Mouse (Mus musculus): ENCODE measurements around the gene Dynlt1b. TPM values are rescaled to one million over a fixed set of nuclear protein-coding genes. Genes with fewer than 3 reads are reported as not detected.
"Not testable (repeated sequence)": the region's sequence is repeated elsewhere in the genome, so short reads cannot be mapped to it uniquely, and the experiment has no call there.

Gene Dynlt1b
- polyA plus RNA-seq, 1 experiment from 2014 or later = 506 TPM

DNA sequence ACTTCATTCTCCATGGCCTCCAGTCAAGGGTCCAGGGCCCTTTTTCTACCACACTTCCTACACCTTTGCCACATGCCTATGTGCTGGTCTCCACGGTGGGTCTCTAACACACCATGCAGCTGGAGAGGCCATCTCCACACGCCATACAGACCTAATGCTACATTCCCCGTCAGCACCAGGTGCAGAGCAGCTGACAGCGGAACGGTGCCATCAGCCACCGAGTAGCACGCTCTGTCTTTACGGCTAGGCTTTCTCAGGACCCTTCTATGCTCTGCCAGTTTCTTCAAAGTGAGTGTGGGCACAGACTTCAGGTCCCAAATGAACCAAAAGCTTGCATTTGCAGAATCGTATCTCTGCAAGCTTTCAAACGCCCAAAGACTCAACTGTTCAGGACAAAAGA, 21.3 kb downstream of the Dynlt1b start:
- H3K9ac ChIP-seq (ENCODE audit: low read depth, low read length); H3K27me3 ChIP-seq (ENCODE audit: control insufficient read depth, insufficient read depth, low read length); ATAC-seq (ENCODE audit: low FRiP score, low TSS enrichment); H3K27ac ChIP-seq (ENCODE audit: low read depth, low read length); H3K9me3 ChIP-seq (ENCODE audit: control insufficient read depth, low read length); H3K4me1 ChIP-seq (ENCODE audit: control insufficient read depth, insufficient read depth, low read length); H3K4me2 ChIP-seq (replicated peaks; ENCODE audit: low read depth, low read length); H3K36me3 ChIP-seq (ENCODE audit: control insufficient read depth, insufficient read depth, low read length); H3K4me3 ChIP-seq (ENCODE audit: low read length): not testable (repeated sequence)
- 96% methylated on average over 2 of the region's 10 CpGs for WGBS

- H3K27ac ChIP-seq (ENCODE audit: low read depth, low read length); H3K36me3 ChIP-seq (ENCODE audit: control insufficient read depth, insufficient read depth, low read length); H3K9me3 ChIP-seq (ENCODE audit: control insufficient read depth, low read length); H3K4me2 ChIP-seq (replicated peaks; ENCODE audit: low read depth, low read length); H3K4me3 ChIP-seq (ENCODE audit: low read length); ATAC-seq (ENCODE audit: low FRiP score, low TSS enrichment); H3K27me3 ChIP-seq (ENCODE audit: control insufficient read depth, insufficient read depth, low read length); H3K9ac ChIP-seq (ENCODE audit: low read depth, low read length); H3K4me1 ChIP-seq (ENCODE audit: control insufficient read depth, insufficient read depth, low read length): not testable (repeated sequence)
- 91% methylated on average over 9 of the region's 11 CpGs for WGBS
Measured at GRCm38 (mm10) chr17:6452689-6453088, 22.8 kb downstream of the Dynlt1b start.

- ATAC-seq (ENCODE audit: low FRiP score, low TSS enrichment); H3K27ac ChIP-seq (ENCODE audit: low read depth, low read length): not testable (repeated sequence)
Measured at GRCm38 (mm10) chr17:6454703-6455102, 24.8 kb downstream of the Dynlt1b start.

DNA sequence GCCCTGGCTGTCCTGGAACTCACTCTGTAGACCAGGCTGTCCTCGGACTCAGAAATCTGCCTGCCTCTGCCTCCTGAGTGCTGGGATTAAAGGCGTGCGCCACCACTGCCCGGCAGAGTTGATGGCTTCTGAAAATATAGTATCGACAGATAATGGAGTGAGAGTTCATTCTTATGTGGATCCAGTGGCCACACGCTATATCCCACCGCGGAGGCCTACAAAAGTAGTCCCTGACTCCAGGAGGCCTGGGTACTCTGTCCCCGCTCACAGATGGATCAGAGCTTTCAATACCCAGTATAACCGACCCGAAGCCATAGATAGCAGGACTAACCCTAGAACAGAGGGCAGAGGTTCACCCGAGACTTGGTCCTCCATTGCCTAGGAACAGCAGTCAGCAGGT, 26.0 kb downstream of the Dynlt1b start:
- not testable (repeated sequence) for H3K36me3 ChIP-seq (ENCODE audit: control insufficient read depth, insufficient read depth, low read length); H3K4me2 ChIP-seq (replicated peaks; ENCODE audit: low read depth, low read length); H3K9ac ChIP-seq (ENCODE audit: low read depth, low read length); H3K27me3 ChIP-seq (ENCODE audit: control insufficient read depth, insufficient read depth, low read length); H3K4me1 ChIP-seq (ENCODE audit: control insufficient read depth, insufficient read depth, low read length); H3K4me3 ChIP-seq (ENCODE audit: low read length); ATAC-seq (ENCODE audit: low FRiP score, low TSS enrichment); H3K27ac ChIP-seq (ENCODE audit: low read depth, low read length); H3K9me3 ChIP-seq (ENCODE audit: control insufficient read depth, low read length)
- 95% methylated on average over 11 of the region's 12 CpGs for WGBS

More at GRCm38 (mm10) chr17:6454703-6455102, 24.8 kb downstream of the Dynlt1b start:
- not testable (repeated sequence) for H3K4me2 ChIP-seq (replicated peaks; ENCODE audit: low read depth, low read length); H3K4me1 ChIP-seq (ENCODE audit: control insufficient read depth, insufficient read depth, low read length); H3K4me3 ChIP-seq (ENCODE audit: low read length); H3K27me3 ChIP-seq (ENCODE audit: control insufficient read depth, insufficient read depth, low read length); H3K9me3 ChIP-seq (ENCODE audit: control insufficient read depth, low read length); H3K36me3 ChIP-seq (ENCODE audit: control insufficient read depth, insufficient read depth, low read length); H3K9ac ChIP-seq (ENCODE audit: low read depth, low read length)
- 92% methylated on average over 2 of the region's 2 CpGs for WGBS

DNA sequence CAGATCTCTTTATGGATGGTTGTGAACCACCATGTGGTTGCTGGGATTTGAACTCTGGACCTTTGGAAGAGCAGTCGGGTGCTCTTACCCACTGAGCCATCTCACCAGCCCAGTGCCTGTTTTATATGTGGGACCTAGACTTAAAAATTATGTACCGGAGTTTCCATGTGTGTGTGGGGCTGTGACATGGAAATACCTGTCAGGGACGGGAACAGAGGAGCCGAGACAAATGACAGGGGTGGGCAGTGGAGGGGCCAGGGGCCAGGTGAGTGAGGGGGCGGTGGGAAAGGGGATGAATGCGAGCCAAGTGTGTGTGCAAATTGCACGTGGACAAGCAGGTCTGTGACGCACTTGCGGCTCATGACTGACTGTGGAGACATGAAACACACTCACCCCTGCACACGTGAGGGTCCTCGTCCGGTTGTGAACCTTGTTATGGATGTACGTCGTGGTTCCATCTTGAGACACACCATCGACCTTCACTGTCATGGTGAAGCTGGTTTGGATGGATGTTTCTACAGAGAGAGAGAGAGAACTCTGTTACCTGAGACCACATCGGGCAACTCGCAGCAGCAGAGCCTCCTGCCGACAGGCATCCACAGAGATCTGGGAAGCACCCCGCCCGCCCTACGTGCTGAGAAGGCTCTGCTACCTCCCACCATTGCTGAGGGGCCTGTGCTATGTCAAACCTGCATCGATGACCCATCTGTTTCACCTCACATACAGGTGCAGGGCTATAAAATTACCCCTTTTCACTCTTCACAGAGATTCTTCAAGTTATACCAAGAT, 26.9 kb downstream of the Dynlt1b start:
- not testable (repeated sequence) for H3K27ac ChIP-seq (ENCODE audit: low read depth, low read length); H3K9ac ChIP-seq (ENCODE audit: low read depth, low read length); ATAC-seq (ENCODE audit: low FRiP score, low TSS enrichment); H3K4me1 ChIP-seq (ENCODE audit: control insufficient read depth, insufficient read depth, low read length); H3K36me3 ChIP-seq (ENCODE audit: control insufficient read depth, insufficient read depth, low read length); H3K4me3 ChIP-seq (ENCODE audit: low read length); H3K27me3 ChIP-seq (ENCODE audit: control insufficient read depth, insufficient read depth, low read length); H3K4me2 ChIP-seq (replicated peaks; ENCODE audit: low read depth, low read length); H3K9me3 ChIP-seq (ENCODE audit: control insufficient read depth, low read length)
- WGBS = 92% methylated on average over 15 of the region's 22 CpGs

DNA sequence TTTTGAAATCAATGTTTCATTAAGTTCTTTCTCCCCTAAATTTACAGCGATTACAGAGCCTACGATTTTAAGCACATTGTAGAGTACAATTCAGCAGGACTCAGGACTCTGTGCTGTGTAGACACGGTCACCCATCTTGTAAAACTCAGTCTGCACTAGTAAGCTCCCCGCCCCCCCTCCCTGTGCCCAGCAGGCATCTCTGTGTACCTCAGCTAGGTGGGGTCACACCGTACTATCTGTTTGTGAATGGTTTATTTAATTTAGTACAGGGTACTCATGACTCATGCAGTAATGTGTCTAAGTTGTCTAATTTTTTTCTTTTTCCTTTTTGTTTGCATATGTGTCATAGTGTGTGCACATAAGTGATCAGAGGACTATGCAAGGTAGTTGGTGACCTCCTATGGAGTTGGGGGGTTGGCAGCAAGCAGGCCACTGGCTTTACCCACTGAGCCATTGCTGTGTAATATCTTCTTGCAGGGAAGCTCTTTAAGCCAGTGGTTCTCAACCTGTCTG, 31.2 kb downstream of the Dynlt1b start:
- not testable (repeated sequence) for H3K4me1 ChIP-seq (ENCODE audit: control insufficient read depth, insufficient read depth, low read length); H3K9me3 ChIP-seq (ENCODE audit: control insufficient read depth, low read length); H3K9ac ChIP-seq (ENCODE audit: low read depth, low read length); ATAC-seq (ENCODE audit: low FRiP score, low TSS enrichment); H3K27me3 ChIP-seq (ENCODE audit: control insufficient read depth, insufficient read depth, low read length); H3K4me2 ChIP-seq (replicated peaks; ENCODE audit: low read depth, low read length); H3K36me3 ChIP-seq (ENCODE audit: control insufficient read depth, insufficient read depth, low read length); H3K4me3 ChIP-seq (ENCODE audit: low read length); H3K27ac ChIP-seq (ENCODE audit: low read depth, low read length)
- 96% methylated on average over 5 of the region's 5 CpGs for WGBS

DNA sequence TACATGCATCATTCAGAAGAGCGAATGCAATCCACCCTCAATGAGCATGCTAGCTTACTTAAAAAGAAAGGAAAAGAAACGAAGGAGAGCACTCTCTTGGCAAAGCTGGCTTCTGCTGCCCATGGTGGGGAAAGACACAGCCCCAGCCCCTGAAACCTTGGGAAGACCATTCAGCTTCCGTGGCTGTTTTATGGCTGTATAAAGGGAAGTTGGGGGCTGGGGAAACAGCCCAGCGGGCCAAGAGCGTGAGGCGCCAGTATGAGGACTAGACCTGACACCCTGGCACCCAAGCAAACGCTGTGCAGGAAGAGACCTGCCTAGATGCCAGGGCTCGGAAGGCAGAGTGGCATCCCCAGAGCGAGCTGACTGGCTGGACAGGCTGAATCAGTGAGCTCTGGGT, 35.8 kb downstream of the Dynlt1b start:
- not testable (repeated sequence) for H3K4me1 ChIP-seq (ENCODE audit: control insufficient read depth, insufficient read depth, low read length); H3K4me2 ChIP-seq (replicated peaks; ENCODE audit: low read depth, low read length); H3K27ac ChIP-seq (ENCODE audit: low read depth, low read length); H3K4me3 ChIP-seq (ENCODE audit: low read length); H3K36me3 ChIP-seq (ENCODE audit: control insufficient read depth, insufficient read depth, low read length); H3K27me3 ChIP-seq (ENCODE audit: control insufficient read depth, insufficient read depth, low read length); ATAC-seq (ENCODE audit: low FRiP score, low TSS enrichment); H3K9me3 ChIP-seq (ENCODE audit: control insufficient read depth, low read length); H3K9ac ChIP-seq (ENCODE audit: low read depth, low read length)
- WGBS = 75% methylated on average over 9 of the region's 9 CpGs

GRCm38 (mm10) chr17:6467638-6468461, 37.9 kb downstream of the Dynlt1b start:
- not testable (repeated sequence) for H3K27me3 ChIP-seq (ENCODE audit: control insufficient read depth, insufficient read depth, low read length); H3K4me1 ChIP-seq (ENCODE audit: control insufficient read depth, insufficient read depth, low read length); H3K27ac ChIP-seq (ENCODE audit: low read depth, low read length); H3K4me3 ChIP-seq (ENCODE audit: low read length); H3K4me2 ChIP-seq (replicated peaks; ENCODE audit: low read depth, low read length); H3K36me3 ChIP-seq (ENCODE audit: control insufficient read depth, insufficient read depth, low read length); H3K9ac ChIP-seq (ENCODE audit: low read depth, low read length); H3K9me3 ChIP-seq (ENCODE audit: control insufficient read depth, low read length)
- peak; percentile 66 for ATAC-seq (ENCODE audit: low FRiP score, low TSS enrichment)
- 52% methylated on average over 17 of the region's 18 CpGs for WGBS

GRCm38 (mm10) chr17:6470031-6470430, 40.1 kb downstream of the Dynlt1b start:
- H3K4me2 ChIP-seq (replicated peaks; ENCODE audit: low read depth, low read length); H3K27me3 ChIP-seq (ENCODE audit: control insufficient read depth, insufficient read depth, low read length); H3K9ac ChIP-seq (ENCODE audit: low read depth, low read length); H3K4me1 ChIP-seq (ENCODE audit: control insufficient read depth, insufficient read depth, low read length); ATAC-seq (ENCODE audit: low FRiP score, low TSS enrichment); H3K9me3 ChIP-seq (ENCODE audit: control insufficient read depth, low read length); H3K27ac ChIP-seq (ENCODE audit: low read depth, low read length); H3K36me3 ChIP-seq (ENCODE audit: control insufficient read depth, insufficient read depth, low read length); H3K4me3 ChIP-seq (ENCODE audit: low read length): not testable (repeated sequence)
- 100% methylated on average over 1 of the region's 3 CpGs for WGBS

All from kidney, embryonic 14.5 days (tissue).